Mouse (Mus musculus): ENCODE data around the gene Prrx2. TPM values are rescaled to one million over a fixed set of nuclear protein-coding genes. Genes with fewer than 3 reads are reported as not detected.

Gene Prrx2
- polyA plus RNA-seq, 1 experiment from 2014 or later: 0.53 TPM

DNA sequence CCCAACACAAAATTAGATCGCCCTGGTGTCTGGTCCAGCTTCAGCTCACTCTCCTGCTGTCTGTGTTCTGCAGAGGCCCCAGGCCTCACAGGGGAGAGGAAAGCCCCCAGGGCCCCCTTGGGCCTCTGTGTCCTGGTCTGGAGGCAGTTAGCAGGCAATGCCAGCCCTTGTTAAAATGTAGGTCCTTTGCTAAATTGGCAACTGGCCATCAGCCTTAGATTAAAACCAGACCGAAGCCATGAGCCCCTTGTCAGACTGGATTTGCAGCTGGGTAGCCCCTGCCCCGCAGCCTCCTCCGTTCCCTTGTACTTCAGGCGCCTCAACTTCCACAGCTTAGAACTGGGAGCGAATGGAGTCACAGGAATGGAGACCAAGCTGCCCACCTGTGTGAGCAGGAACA is 37.9 kb downstream of the Prrx2 start:
- ATAC-seq (ENCODE audit: low read depth): no peak
- Histone ChIP-seq H3K9ac (no peak overlapping the region), H3K36me3 (no peaks in the 10 kb centered on the region), H3K9me3 (replicated peaks) (no peaks in the 10 kb centered on the region), H3K4me2 (no peak overlapping the region), H3K27me3 (no peaks in the 10 kb centered on the region), H3K4me3 (replicated peaks) (no peak overlapping the region), H3K27ac (no peak overlapping the region), H3K4me1 (replicated peaks) (no peaks in the 10 kb centered on the region)
- no peak for DNase-seq
- 71% methylated on average over 6 of the region's 6 CpGs for WGBS (ENCODE audit: insufficient replicate concordance)

DNA sequence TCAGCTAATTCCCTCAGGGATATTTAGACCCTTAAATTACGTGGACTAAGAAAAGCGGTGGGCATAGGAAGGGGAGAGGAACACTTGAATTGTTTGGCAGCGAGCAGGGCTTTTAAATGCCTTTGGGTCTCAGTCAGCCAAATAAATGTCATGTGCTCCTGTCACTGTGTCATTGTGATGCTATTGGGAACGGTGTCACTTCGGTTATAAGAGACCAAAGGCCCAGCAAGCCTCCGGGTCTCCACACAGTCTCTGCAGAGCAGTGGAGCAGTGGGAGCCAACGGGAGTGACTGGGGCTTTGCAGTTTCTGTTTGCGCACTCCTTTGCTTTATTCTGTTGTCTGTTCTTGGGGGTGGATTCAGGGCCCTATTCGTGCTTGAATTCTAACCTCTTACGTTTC is 39.7 kb downstream of the Prrx2 start:
- H3K9ac ChIP-seq: no peak overlapping the region
- 59% methylated on average over 10 of the region's 10 CpGs for WGBS (ENCODE audit: insufficient replicate concordance)
- H3K27ac ChIP-seq: no peak overlapping the region
- no peak overlapping the region for H3K4me2 ChIP-seq
- no peaks in the 10 kb centered on the region for H3K4me1 ChIP-seq (replicated peaks)
- H3K9me3 ChIP-seq (replicated peaks): no peaks in the 10 kb centered on the region
- H3K36me3 ChIP-seq: no peaks in the 10 kb centered on the region
- no peaks in the 10 kb centered on the region for H3K27me3 ChIP-seq
- DNase-seq: no peak
- ATAC-seq (ENCODE audit: low read depth): no peak
- no peak overlapping the region for H3K4me3 ChIP-seq (replicated peaks)

DNA sequence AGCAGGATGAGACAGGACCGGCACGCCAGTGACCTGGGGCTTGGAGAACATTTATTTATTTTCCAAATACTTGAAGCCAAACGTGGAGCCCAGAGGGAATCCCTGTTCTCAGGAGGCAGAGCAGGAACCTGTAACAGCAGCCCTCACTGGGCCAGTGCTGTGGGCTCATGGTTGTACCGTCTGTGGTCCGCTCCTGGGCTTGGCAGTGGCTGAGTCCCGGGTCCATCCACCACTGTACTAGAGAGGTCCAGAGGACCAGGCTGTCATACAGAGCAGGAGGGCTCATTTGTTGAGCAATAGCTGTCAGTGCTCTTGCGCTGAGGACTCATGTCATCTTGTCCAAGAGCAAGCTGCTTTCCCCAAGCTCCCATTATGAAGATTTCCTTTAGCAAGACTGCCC is 40.3 kb downstream of the Prrx2 start:
- Histone ChIP-seq H3K4me1 (replicated peaks) (no peaks in the 10 kb centered on the region), H3K4me3 (replicated peaks) (no peak overlapping the region), H3K9me3 (replicated peaks) (no peaks in the 10 kb centered on the region), H3K4me2 (no peak overlapping the region), H3K9ac (no peak overlapping the region), H3K27me3 (no peaks in the 10 kb centered on the region), H3K36me3 (no peaks in the 10 kb centered on the region), H3K27ac (no peak overlapping the region)
- ATAC-seq (ENCODE audit: low read depth) (no peak), DNase-seq (no peak)
- 69% methylated on average over 7 of the region's 7 CpGs for WGBS (ENCODE audit: insufficient replicate concordance)

DNA sequence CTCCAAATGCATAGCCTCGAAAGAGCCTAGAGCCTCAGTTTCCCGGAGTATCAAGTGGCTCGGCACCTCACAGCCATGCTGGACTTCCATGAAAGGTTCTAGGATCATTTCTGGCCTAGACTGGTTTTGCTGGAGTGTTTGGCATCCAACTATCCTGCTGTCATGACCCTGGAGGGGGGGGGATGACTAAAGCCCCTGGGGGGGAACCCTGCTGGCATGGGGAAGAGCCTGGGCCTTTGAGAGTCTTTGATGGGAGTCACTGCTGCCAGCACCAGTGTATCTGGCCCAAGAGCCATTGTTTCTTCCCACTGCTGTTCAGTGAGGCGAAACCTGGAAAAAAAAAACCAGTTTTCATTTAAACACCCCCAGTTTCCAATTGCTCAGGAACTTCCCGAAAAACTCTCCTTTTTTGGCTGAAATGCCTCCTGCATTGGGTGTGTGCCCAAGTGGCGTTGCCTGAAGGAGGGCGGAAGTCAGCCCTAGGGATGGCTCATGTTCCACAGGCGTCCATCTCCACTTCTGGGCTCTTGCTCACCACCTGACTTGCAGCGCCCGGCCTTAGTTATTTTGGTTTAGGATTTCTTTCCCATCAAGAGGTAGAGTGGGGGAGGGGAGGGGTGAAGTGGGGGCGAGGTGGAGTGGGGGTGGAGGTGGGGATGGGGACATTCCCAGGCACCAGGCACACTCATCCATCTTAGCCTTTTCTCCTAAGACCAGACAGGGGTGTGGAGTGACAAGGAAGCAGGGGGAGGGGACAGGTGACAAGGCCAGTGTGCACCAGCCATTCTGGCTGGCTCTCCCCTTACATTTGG is 41.1 kb downstream of the Prrx2 start:
- ATAC-seq (ENCODE audit: low read depth): no peak
- WGBS (ENCODE audit: insufficient replicate concordance): 53% methylated on average over 11 of the region's 11 CpGs
- no peak overlapping the region for H3K4me3 ChIP-seq (replicated peaks)
- H3K4me1 ChIP-seq (replicated peaks): no peaks in the 10 kb centered on the region
- no peak overlapping the region for H3K4me2 ChIP-seq
- H3K27ac ChIP-seq: no peak overlapping the region
- no peak for DNase-seq
- H3K36me3 ChIP-seq: no peaks in the 10 kb centered on the region
- no peaks in the 10 kb centered on the region for H3K27me3 ChIP-seq
- H3K9me3 ChIP-seq (replicated peaks): no peaks in the 10 kb centered on the region
- no peak overlapping the region for H3K9ac ChIP-seq

DNA sequence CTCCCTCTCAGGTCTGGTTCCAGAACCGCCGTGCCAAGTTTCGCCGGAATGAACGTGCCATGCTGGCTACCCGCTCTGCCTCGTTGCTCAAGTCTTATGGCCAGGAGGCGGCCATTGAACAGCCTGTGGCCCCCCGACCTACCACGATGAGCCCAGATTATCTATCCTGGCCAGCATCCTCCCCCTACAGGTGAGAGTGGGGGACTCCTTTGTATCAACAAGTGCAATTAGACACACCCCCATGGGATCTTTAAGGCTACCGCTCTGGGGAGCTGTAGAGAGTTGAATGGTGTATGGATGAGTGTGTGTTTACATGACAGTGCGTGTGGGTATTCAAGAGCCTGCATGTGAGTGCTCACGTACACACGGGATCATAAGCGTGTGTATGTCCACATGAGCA is 44.7 kb downstream of the Prrx2 start:
- H3K9me3 ChIP-seq (replicated peaks): no peaks in the 10 kb centered on the region
- no peak overlapping the region for H3K4me2 ChIP-seq
- no peak for DNase-seq
- 78% methylated on average over 15 of the region's 15 CpGs for WGBS (ENCODE audit: insufficient replicate concordance)
- no peak overlapping the region for H3K27ac ChIP-seq
- H3K27me3 ChIP-seq: no peaks in the 10 kb centered on the region
- H3K36me3 ChIP-seq: no peaks in the 10 kb centered on the region
- no peak for ATAC-seq (ENCODE audit: low read depth)
- H3K4me3 ChIP-seq (replicated peaks): no peak overlapping the region
- H3K4me1 ChIP-seq (replicated peaks): no peaks in the 10 kb centered on the region
- no peak overlapping the region for H3K9ac ChIP-seq

DNA sequence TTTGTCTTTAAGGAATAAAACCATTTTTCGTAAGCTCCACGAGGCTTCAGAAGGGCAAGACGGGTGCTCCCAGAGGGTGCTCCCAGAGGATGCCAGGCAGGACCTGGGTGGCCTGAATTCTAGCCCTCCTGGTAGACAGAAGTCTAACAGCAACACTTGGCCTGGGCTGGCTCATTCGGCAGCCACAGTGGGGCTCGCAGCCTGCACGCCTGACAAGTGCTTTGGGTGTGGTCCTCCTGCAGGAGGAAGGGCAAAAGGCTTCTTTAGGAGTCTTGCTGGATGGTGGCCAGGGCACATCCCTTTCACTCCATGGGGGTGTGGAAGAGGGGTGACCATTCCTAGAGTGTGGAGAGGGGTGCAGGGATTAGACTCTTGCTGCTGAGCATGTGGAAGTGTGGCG is 46.4 kb downstream of the Prrx2 start:
- Histone ChIP-seq H3K9me3 (replicated peaks) (no peaks in the 10 kb centered on the region), H3K4me3 (replicated peaks) (no peak overlapping the region), H3K27me3 (no peaks in the 10 kb centered on the region), H3K9ac (no peak overlapping the region), H3K4me2 (no peak overlapping the region), H3K36me3 (no peaks in the 10 kb centered on the region), H3K27ac (no peak overlapping the region), H3K4me1 (replicated peaks) (no peaks in the 10 kb centered on the region)
- DNase-seq (no peak), ATAC-seq (ENCODE audit: low read depth) (no peak)
- 63% methylated on average over 7 of the region's 7 CpGs for WGBS (ENCODE audit: insufficient replicate concordance)

DNA sequence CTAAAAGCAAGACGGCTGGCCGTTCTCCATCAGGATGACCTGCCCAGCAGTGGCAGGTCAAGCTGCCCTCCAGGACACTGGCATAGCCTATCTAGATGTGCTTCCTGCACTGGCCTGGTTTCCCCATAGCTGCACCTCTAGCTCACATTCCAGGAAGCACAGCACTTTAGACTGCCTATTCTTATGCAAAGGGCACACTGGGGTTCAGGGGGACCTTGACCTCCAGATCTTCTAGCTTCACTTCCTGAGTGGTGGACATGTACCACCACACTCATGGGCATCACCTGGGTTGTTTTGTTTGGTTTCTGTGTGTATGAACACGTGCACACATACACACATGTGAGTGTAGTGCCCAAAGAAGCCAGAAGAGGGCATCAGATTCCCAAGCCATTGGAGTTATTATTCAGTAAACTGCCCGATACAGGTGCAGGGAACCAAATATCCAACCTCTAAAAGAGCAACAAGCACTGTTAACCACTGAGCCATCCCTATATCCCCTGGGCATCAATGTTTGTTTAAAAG is 50.1 kb downstream of the Prrx2 start:
- DNase-seq (no peak), ATAC-seq (ENCODE audit: low read depth) (no peak)
- Histone ChIP-seq H3K27ac (no peak overlapping the region), H3K9ac (no peak overlapping the region), H3K36me3 (no peaks in the 10 kb centered on the region), H3K27me3 (peaks cover 5% of the 10 kb centered on the region; the same call in 1 of the 2 replicates), H3K4me3 (replicated peaks) (no peak overlapping the region), H3K4me1 (replicated peaks) (no peaks in the 10 kb centered on the region), H3K9me3 (replicated peaks) (no peaks in the 10 kb centered on the region), H3K4me2 (no peak overlapping the region)
- WGBS (ENCODE audit: insufficient replicate concordance): 80% methylated on average over 4 of the region's 4 CpGs

DNA sequence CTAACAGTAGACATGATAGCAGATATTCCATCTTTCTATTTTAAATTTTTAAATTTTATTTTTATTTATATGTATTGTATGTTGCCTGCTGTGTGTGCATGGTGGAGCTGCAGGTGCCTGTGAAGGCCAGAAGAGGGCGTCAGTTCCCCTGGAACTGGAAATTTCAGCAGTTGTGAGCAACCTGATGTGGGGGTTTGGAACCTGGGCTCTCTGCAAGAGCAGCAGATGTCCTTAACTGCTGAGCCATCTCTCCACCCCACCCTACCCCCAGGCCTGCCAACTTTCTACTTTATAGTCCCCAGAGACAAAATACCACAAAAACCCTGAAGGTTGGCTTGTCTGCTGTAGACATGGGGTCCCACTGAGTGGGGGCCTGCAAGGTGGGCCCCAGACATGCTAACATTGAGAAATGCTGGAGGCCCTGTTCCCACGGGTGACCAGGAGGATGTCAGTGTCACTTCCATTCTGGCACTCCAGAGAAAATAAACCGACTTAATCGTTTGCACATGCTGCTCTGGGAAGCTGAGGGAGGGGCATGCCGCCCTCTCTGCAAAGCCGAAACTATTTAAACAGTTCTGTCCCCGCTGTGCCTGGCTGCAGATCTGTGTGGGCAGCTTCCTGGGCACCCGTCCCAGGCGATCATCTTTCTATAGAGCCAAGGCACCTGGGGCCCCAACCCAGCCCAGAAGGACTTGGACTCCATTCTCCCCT is 50.8 kb downstream of the Prrx2 start:
- no peaks in the 10 kb centered on the region for H3K4me1 ChIP-seq (replicated peaks)
- DNase-seq (no peak), ATAC-seq (ENCODE audit: low read depth) (no peak)
- no peak overlapping the region for H3K4me3 ChIP-seq (replicated peaks)
- H3K27me3 ChIP-seq: peaks cover 6% of the 10 kb centered on the region; the same call in 1 of the 2 replicates
- no peak overlapping the region for H3K9ac ChIP-seq
- no peaks in the 10 kb centered on the region for H3K36me3 ChIP-seq
- H3K9me3 ChIP-seq (replicated peaks): no peaks in the 10 kb centered on the region
- H3K4me2 ChIP-seq: no peak overlapping the region
- WGBS (ENCODE audit: insufficient replicate concordance): 57% methylated on average over 9 of the region's 9 CpGs
- H3K27ac ChIP-seq: no peak overlapping the region

DNA sequence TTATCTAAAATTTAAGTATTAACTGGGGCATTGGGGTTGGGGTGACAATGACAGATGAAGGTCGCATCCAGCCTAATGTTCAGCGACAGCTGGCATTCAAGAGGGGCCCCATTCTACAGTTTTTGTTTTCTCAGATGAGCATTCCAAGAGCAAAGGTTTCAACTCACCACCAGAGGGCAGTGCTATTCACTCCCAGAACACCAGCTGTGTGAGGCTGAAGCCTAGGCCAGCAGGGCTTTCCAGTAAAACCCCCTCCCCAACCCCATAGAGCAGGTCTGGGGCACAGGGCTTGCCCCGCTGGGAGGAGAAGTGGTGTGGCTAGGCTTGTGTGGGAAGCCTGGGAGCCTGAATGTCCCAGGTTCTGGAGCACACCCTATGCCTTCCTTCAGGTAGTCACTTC is 56.2 kb downstream of the Prrx2 start:
- WGBS (ENCODE audit: insufficient replicate concordance): 8% methylated on average over 3 of the region's 3 CpGs
- no peak for ATAC-seq (ENCODE audit: low read depth)
- DNase-seq: peak; percentile 14

DNA sequence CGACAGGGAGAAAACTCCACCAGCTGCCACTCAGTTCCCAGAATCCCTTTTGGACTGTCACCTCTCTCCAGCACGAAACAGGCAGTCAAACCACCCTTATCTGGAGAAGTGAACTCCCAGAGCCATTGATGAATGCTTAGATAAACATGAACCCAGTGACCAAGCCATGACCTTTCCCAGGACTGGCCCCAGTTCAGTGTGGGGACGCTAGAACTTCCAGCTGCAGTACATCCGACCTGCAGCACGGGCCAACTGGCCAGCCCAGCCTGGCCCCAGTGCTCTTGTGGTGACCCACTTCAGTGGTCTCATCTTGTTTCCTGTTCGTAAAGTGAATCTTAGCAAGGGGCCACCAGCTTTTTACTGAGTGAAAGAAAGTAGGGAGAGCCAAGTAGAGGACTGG is 58.6 kb downstream of the Prrx2 start:
- H3K4me3 ChIP-seq (replicated peaks): no peak overlapping the region
- no peak overlapping the region for H3K27ac ChIP-seq
- no peaks in the 10 kb centered on the region for H3K9me3 ChIP-seq (replicated peaks)
- H3K9ac ChIP-seq: no peak overlapping the region
- H3K4me2 ChIP-seq: no peak overlapping the region
- peaks cover 17% of the 10 kb centered on the region for H3K4me1 ChIP-seq (replicated peaks)
- 18% methylated on average over 6 of the region's 6 CpGs for WGBS (ENCODE audit: insufficient replicate concordance)
- no peaks in the 10 kb centered on the region for H3K36me3 ChIP-seq
- DNase-seq (no peak), ATAC-seq (ENCODE audit: low read depth) (peak; percentile 72)
- H3K27me3 ChIP-seq: peaks cover 6% of the 10 kb centered on the region; the same call in 1 of the 2 replicates

More for the DNA sequence above, 56.2 kb downstream of the Prrx2 start:
- Histone ChIP-seq H3K27me3 (peaks cover 9% of the 10 kb centered on the region; the same call in 1 of the 2 replicates), H3K9me3 (replicated peaks) (no peaks in the 10 kb centered on the region), H3K4me1 (replicated peaks) (peaks cover 9% of the 10 kb centered on the region; the same call in 1 of the 2 replicates), H3K27ac (no peak overlapping the region), H3K4me2 (no peak overlapping the region), H3K4me3 (replicated peaks) (no peak overlapping the region), H3K36me3 (no peaks in the 10 kb centered on the region), H3K9ac (no peak overlapping the region)

DNA sequence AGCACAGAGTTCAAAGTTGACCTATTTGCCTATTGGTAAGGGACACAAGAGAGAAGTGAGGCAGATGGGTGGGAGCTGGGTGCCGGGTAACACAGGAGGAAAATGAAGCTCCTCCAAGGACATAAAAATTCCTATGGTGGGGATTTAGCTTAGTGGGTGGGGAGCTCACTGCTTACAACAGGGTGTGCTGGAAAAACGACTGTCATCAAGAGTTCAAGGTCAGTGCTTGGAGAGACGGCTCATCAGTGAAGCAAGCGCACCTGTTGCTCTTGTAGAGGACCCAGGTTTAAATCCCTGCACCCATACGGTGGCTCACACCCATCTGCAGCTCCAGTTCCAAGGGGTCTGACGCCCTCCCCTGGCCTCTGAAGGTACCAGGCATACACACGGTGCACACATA is 59.2 kb downstream of the Prrx2 start:
- no peak for DNase-seq
- H3K4me1 ChIP-seq (replicated peaks): peaks cover 17% of the 10 kb centered on the region
- H3K27ac ChIP-seq: no peak overlapping the region
- H3K9ac ChIP-seq: no peak overlapping the region
- 0 out of 2 replicates have a peak, but pooled peaks cover 6% of the 10 kb centered on the region for H3K27me3 ChIP-seq
- H3K9me3 ChIP-seq (replicated peaks): no peaks in the 10 kb centered on the region
- WGBS (ENCODE audit: insufficient replicate concordance): 62% methylated on average over 7 of the region's 7 CpGs
- H3K4me3 ChIP-seq (replicated peaks): no peak overlapping the region
- H3K36me3 ChIP-seq: no peaks in the 10 kb centered on the region
- H3K4me2 ChIP-seq: no peak overlapping the region
- ATAC-seq (ENCODE audit: low read depth): no peak
